7 mouse cellular contexts compared by ENCODE assay signal in the genomic region with DNA sequence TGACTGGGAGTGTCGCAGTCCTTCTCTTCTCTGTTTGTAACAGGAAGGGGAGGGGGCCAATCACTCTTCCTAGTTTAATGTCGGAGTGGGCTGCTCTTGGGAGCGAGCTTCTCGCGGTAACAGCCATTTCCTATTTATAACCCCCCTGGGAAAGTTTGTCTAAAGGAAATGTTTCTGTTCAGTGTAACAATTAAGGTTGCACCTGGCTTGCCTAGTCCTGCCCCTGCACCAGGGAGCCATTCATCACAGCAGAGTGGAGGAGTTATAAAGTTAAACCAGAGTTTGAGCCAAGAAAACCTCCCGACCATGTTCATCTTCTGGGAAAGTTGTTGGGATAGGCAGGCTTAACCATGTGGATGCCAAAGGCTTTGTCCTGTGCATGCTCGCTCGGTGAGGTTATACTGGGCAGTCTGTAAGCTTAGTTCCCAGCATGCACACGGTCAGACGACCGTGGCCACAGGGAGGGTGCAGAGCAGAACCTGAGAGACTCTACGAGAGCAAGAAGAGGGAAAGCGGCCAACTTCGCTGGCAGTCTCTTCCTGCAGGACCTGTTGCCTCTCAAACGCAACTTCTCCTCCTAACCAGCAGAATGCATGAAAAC.
DNase-seq lines count a peak whose midpoint lies in the region.

No protein-coding gene starts in this region.

- peak overlapping the region; percentile 35 for H3K4me3 ChIP-seq in limb, embryonic 10.5 days

- H3K9me3 ChIP-seq in limb, embryonic 10.5 days (replicated peaks) = no peaks in the 10 kb centered on the region

- WGBS in limb, embryonic 10.5 days = 27% methylated on average over 15 of the region's 15 CpGs

- peak overlapping the region; percentile 86 for H3K27ac ChIP-seq in limb, embryonic 10.5 days

- intact Hi-C loops in left cerebral cortex, postnatal 14 days (cut with DNase I) = no loop called here

- peak; percentile 35 for DNase-seq in urinary bladder, postnatal 14 days (ENCODE audit: low spot score)
- DNase-seq in urinary bladder, adult 18-20 months (ENCODE audit: low spot score in 2 of 2) = no peak
- peak; percentile 38 for DNase-seq in gastrocnemius, postnatal 25 days
- DNase-seq in limb, embryonic 10.5 days (ENCODE audit: low spot score) = peak; percentile 70
- DNase-seq in left cerebral cortex, postnatal 14 days (ENCODE audit: low spot score in 2 of 2) = no peak
- DNase-seq in retina, postnatal 1 day = no peak
- DNase-seq in cerebellum, adult 8-10 months = no peak

- no peaks in the 10 kb centered on the region for H3K27me3 ChIP-seq in limb, embryonic 10.5 days (ENCODE audit: low read depth, poor library complexity, severe bottlenecking)

- H3K4me1 ChIP-seq in limb, embryonic 10.5 days = peaks cover 50% of the 10 kb centered on the region

- H3K36me3 ChIP-seq in limb, embryonic 10.5 days = no peaks in the 10 kb centered on the region

Comparison
In these comparisons a context has a peak if more than half of its experiments do, and no peak if none do; other contexts are left out.
1. DNase-seq: peak in urinary bladder, postnatal 14 days (single experiment), gastrocnemius, postnatal 25 days (single experiment) and limb, embryonic 10.5 days (single experiment); none in urinary bladder, adult 18-20 months (0 of 2), left cerebral cortex, postnatal 14 days (0 of 2), retina, postnatal 1 day (single experiment) and cerebellum, adult 8-10 months (single experiment).